14 mouse cellular contexts compared by ENCODE assay signal in the genomic region with DNA sequence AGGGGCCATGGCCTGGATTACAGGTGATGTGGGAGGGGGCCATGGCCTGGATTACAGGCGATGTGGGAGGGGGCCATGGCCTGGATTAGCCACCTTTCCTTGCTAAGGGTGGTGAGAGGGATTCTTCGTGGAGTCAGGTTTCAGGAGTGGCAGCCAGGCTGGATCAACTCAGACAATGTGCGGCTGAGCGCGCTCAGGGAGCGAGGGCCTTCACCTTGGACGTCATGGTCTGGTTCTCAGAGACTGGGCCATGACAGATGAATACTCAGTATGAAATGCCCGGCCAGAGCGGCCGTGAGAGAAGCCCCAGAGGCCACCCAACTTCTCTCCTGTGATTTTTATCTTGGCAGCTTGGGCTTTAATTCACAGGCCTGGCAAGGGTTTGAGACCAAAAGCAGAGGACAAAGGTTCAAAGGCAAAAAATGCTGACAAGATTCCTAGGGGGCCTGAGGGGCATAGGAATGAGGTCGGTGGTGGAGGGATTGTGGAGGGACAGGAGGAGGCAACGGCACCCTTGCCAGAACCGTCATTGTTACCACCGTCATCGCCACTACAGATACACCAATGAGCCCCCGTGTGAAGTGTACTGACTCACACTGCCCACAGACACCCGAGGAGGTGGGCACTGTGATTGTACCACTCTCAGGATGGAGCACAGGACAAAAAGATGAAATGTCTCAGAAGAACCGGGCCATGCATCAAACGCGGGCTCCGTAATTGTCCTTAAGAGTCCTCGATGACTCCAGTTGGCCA.
"Had no signal": no experiment of that assay in that cellular context is flagged by ENCODE, and none has a peak within 500 bp of the region (broad histone marks: within the 10 kb centered on the region; RNA-seq: fewer than 3 reads in every experiment).

No protein-coding gene starts in this region.

- H3K36me3 ChIP-seq: intestine, embryonic 15.5 days; limb, embryonic 12.5 days; liver, embryonic 13.5 days; lung, embryonic 15.5 days; midbrain, embryonic 15.5 days; neural tube, embryonic 12.5 days had no signal

- H3K9ac ChIP-seq: intestine, embryonic 15.5 days; limb, embryonic 12.5 days; liver, embryonic 13.5 days; liver, postnatal 0 days; lung, embryonic 15.5 days; midbrain, embryonic 15.5 days; neural tube, embryonic 12.5 days had no signal

- H3K4me2 ChIP-seq: intestine, embryonic 15.5 days; limb, embryonic 12.5 days; liver, embryonic 13.5 days; lung, embryonic 15.5 days; midbrain, embryonic 11.5 days; midbrain, embryonic 15.5 days; neural tube, embryonic 12.5 days had no signal

- ATAC-seq: intestine, embryonic 15.5 days; liver, postnatal 0 days; midbrain, embryonic 15.5 days had no signal

- H3K27ac ChIP-seq: intestine, embryonic 15.5 days; limb, embryonic 12.5 days; liver, embryonic 13.5 days; lung, embryonic 15.5 days; macrophage; midbrain, embryonic 15.5 days; neural tube, embryonic 12.5 days; stomach, postnatal 0 days had no signal

- H3K27me3 ChIP-seq: intestine, embryonic 15.5 days; limb, embryonic 12.5 days; liver, embryonic 13.5 days; lung, embryonic 15.5 days; midbrain, embryonic 15.5 days; neural tube, embryonic 12.5 days had no signal

- H3K4me1 ChIP-seq: intestine, embryonic 15.5 days; limb, embryonic 12.5 days; liver, embryonic 13.5 days; lung, embryonic 15.5 days; megakaryocyte, embryonic 14.5 days; neural tube, embryonic 12.5 days had no signal

- DNase-seq: liver; liver, embryonic 13.5 days; liver, postnatal 0 days; lung, postnatal 14 days had no signal

- H3K9me3 ChIP-seq: intestine, embryonic 15.5 days; limb, embryonic 12.5 days; liver, embryonic 13.5 days; lung, embryonic 15.5 days; midbrain, embryonic 15.5 days had no signal

- H3K4me3 ChIP-seq: intestine, embryonic 15.5 days; layer of hippocampus, adult 2 months; limb, embryonic 12.5 days; liver, embryonic 13.5 days; lung, embryonic 15.5 days; megakaryocyte, embryonic 14.5 days; midbrain, embryonic 15.5 days; neural tube, embryonic 12.5 days had no signal
